Mouse (Mus musculus) CH12.LX (cell line): Measurements from ENCODE around the gene Zfp799.

Experiments used
- BHLHE40 ChIP-seq: IDR thresholded peaks from 2 replicates; pipeline ENCODE4 v1.6.1; 2011; ENCODE audit warnings: mild to moderate bottlenecking, low read depth, low read length, improper control_type of control experiment
- CTCF ChIP-seq, 2 experiments: IDR thresholded peaks in 1 of 2; conservative IDR thresholded peaks in 1 of 2; 2 replicates each; pipeline ENCODE4 v1.5.1; 2011 to 2012; ENCODE audit warnings: low read depth in 2 of 2, low read length in 2 of 2, improper control_type of control experiment in 1 of 2, inconsistent platforms in 1 of 2, mild to moderate bottlenecking in 1 of 2, moderate library complexity in 1 of 2
- GABPA ChIP-seq: IDR thresholded peaks from 2 replicates; pipeline ENCODE4 v1.6.1; 2012; ENCODE audit warnings: low read depth, low read length, improper control_type of control experiment, inconsistent platforms; ENCODE audit not compliant: insufficient replicate concordance
- HCFC1 ChIP-seq: IDR thresholded peaks from 2 replicates; pipeline ENCODE4 v1.6.1; 2012; ENCODE audit warnings: low read depth, mild to moderate bottlenecking, inconsistent platforms, low read length, improper control_type of control experiment
- MAZ ChIP-seq: IDR thresholded peaks from 2 replicates; pipeline ENCODE4 v1.6.1; 2012; ENCODE audit warnings: low read depth, mild to moderate bottlenecking, inconsistent platforms, low read length, improper control_type of control experiment, moderate library complexity
- MEF2A ChIP-seq: IDR thresholded peaks from 2 replicates; pipeline ENCODE4 v1.6.1; 2014; ENCODE audit warnings: low read depth, mild to moderate bottlenecking, inconsistent platforms, low read length, improper control_type of control experiment, borderline replicate concordance
- MXI1 ChIP-seq: IDR thresholded peaks from 2 replicates; pipeline ENCODE4 v1.6.1; 2011; ENCODE audit warnings: mild to moderate bottlenecking, low read depth, low read length, improper control_type of control experiment
- PAX5 ChIP-seq: IDR thresholded peaks from 2 replicates; pipeline ENCODE4 v1.6.1; 2012; ENCODE audit warnings: low read length, inconsistent platforms, mixed read lengths
- POLR2A ChIP-seq: IDR thresholded peaks from 2 replicates; pipeline ENCODE4 v1.6.1; 2011; ENCODE audit warnings: low read depth, mild to moderate bottlenecking, improper control_type of control experiment, low read length
- POLR2AphosphoS2 ChIP-seq: IDR thresholded peaks from 2 replicates; pipeline ENCODE4 v1.6.1; 2011; ENCODE audit warnings: low read depth, low read length, improper control_type of control experiment
- RAD21 ChIP-seq: IDR thresholded peaks from 2 replicates; pipeline ENCODE4 v1.6.1; 2011; ENCODE audit warnings: low read depth, mild to moderate bottlenecking, low read length, improper control_type of control experiment, moderate library complexity
- USF1 ChIP-seq: IDR thresholded peaks from 2 replicates; pipeline ENCODE4 v1.6.1; 2014; ENCODE audit warnings: low read depth, mild to moderate bottlenecking, inconsistent platforms, low read length, improper control_type of control experiment
- USF2 ChIP-seq: conservative IDR thresholded peaks from 2 replicates; pipeline ENCODE4 v1.6.1; 2011; ENCODE audit warnings: low read depth, low read length, improper control_type of control experiment
- ZMIZ1 ChIP-seq: IDR thresholded peaks from 2 replicates; pipeline ENCODE4 v1.6.1; 2012; ENCODE audit warnings: low read depth, mild to moderate bottlenecking, inconsistent platforms, low read length, improper control_type of control experiment

GRCm38 (mm10) chr17:32788576-32788975 is 41.5 kb downstream of the Zfp799 start:
- TF ChIP-seq POLR2A (no peak), CTCF (conservative IDR thresholded peaks at IDR 0.05 in 1 of 2, IDR thresholded peaks at IDR 0.05 in 1 of 2; ENCODE audit: low read depth in 2 of 2, low read length in 2 of 2) (no peak), ZMIZ1 (no peak), MAZ (no peak), PAX5 (no peak), RAD21 (no peak), MXI1 (no peak), MEF2A (no peak), USF1 (no peak), GABPA (no peak), USF2 (no peak), BHLHE40 (no peak), HCFC1 (no peak), POLR2AphosphoS2 (no peak)
